Mouse (Mus musculus) spleen, adult 2 months (tissue): ENCODE measurements around the gene Gm5136.

ENCODE experiments used
- CTCF ChIP-seq: fragments of 200-500 bp; IDR thresholded peaks from 2 replicates; pipeline ENCODE4 v1.5.1; 2011; ENCODE audit warnings: mild to moderate bottlenecking, inconsistent platforms; ENCODE audit not compliant: insufficient read depth, insufficient read length, insufficient replicate concordance; ENCODE audit errors: extremely low read depth
- POLR2A ChIP-seq: fragments of 200-500 bp; IDR thresholded peaks from 2 replicates; pipeline ENCODE4 v1.6.1; 2011; ENCODE audit warnings: low read depth, low read length, inconsistent platforms

DNA sequence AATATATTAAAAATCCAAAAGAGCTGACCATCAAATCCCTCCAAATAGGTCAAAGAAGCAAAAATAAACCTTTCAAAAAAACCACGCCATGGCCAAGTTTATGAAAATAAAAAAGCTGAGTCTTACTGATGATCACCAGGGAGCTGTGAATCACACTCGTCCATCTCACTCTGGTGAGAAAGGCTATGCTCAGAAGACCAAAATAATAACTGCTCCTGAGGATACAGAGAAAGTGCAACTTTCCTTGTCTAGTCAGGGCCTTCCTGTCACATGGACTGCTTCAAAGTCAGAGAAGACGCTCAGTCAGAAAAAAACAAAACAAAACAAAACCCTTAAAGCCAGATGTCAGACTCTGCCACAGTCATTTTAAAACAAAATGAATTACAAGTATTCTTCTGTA lies 39.7 kb downstream of the Gm5136 start:
- TF ChIP-seq CTCF (no peak), POLR2A (no peak)
